Mouse (Mus musculus) T-cell, adult 66 days (primary cell): ENCODE results near the gene Olfr10. TPM values are rescaled to one million over a fixed set of nuclear protein-coding genes. Genes with fewer than 3 reads are reported as not detected.

Experiments used
- total RNA-seq, 2 experiments: library from RNA; stranded (reverse); gene quantifications; 3 replicates in 1 of 2; 4 replicates in 1 of 2; pipeline ENCODE4 v1.2.4; 2023

The Olfr10 gene
- not detected for total RNA-seq

DNA sequence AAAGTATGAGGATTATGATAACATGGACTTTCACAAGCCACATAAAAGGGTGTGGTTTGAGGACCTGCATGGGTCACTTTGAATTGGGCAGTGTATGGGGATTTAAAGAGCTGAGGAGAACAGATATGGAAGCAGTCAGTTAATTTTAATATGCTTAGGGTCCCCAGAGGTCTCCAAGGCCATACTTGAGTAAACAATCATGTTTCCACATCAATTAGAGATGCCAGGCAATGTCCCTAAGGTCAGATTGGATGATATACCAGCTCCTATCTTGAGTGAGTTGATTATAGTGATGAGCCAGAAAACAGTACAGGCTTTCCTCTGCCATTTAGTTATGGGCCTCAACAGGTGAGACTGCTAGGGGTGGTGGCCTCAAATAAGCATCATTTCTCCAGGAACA lies at the start of gene Olfr10:
Olfr10 (plus strand) TSS at position 301 of the 400 bp plus-strand sequence.

DNA sequence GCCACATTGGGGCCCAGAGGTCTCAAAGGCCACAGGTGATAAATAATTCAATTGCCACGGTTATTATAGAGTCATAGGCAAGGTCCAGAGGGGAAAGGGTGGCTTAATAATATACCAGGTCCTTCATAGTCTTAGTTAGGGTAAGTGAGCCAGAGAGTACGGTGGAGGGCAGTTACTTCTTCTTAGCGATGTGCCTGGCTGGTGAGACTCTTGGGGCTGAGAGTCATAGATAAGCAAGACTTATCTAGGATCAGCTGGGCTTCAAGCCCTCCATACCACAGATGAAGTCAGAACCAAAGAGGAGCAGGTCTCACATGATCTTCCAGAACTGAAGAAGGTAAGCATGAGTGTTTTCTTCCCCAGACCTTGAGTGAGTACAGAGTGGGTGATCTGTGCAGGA lies 26.3 kb upstream of the Olfr10 start, which contains the start of gene Olfr1393:
Olfr1393 (plus strand) TSS at position 83 of the 400 bp plus-strand sequence.

DNA sequence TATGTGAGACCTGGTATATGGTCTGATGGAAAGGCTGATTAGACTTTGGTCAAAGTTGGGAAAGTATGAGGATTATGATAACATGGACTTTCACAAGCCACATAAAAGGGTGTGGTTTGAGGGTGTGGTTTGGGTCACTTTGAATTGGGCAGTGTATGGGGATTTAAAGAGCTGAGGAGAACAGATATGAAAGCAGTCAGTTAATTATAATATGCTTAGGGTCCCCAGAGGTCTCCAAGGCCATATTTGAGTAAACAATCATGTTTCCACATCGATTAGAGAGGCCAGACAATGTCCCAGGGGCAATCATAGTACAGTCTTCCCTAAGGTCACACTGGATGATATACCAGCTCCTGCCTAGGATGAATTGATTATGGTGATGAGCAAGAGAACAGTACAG lies 19.6 kb upstream of the Olfr10 start, which contains the start of gene Olfr1392:
Olfr1392 (plus strand) TSS at position 301 of the 400 bp plus-strand sequence.

GRCm38 (mm10) chr11:49322442-49322841 lies 17.9 kb downstream of the Olfr10 start, which contains the start of gene Olfr1391:
TSS of gene Olfr1391 (plus strand) at chr11:49322742.

DNA sequence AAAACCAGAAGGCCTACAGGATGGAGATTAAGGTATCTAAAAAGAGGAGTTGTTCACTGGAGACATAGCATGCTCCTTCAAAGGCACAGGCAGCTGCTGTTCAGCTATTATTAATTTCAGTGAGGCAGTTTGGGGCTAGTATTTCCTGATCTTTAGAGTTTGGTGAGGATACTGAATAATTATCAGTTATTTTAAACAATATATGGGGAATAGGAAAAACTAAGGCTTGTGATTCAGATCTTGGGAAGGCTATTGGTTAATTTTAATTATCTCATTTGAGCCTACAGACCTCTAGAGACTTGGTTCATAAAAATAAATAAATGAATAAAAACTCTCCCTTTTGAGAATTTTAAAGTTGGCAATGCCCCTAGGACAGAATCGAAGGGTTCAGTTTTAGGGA lies 30.3 kb downstream of the Olfr10 start, which contains the start of gene Olfr1390:
Olfr1390 (plus strand) TSS at position 301 of the 400 bp plus-strand sequence.

Other genes with a start within 250 kb of the Olfr10 start
- 10 to 100 TPM; 52.8 to 79.9 TPM for gene Tgtp2, start 240.5 kb upstream of the Olfr10 start, total RNA-seq
- gene Ifi47, start 228.2 kb upstream of the Olfr10 start, total RNA-seq = 100 to 1,000 TPM; 148 to 178 TPM
- not detected for gene Olfr1396, start 189.9 kb upstream of the Olfr10 start, total RNA-seq
- gene Olfr1395, start 162.5 kb upstream of the Olfr10 start, total RNA-seq = not detected
- not detected for gene Olfr1394, start 150.4 kb upstream of the Olfr10 start, total RNA-seq
- under 1 TPM in 1 of 2 experiments, not detected in 1; 0.32 TPM for gene Btnl9, start 117.6 kb upstream of the Olfr10 start, total RNA-seq
- 100 to 1,000 TPM in 1 of 2 experiments, 10 to 100 TPM in 1; 99.5 to 102 TPM for gene Zfp62, start 101.4 kb upstream of the Olfr10 start, total RNA-seq
- 10 to 100 TPM; 64.0 TPM for gene Mgat1, start 60.5 kb upstream of the Olfr10 start, total RNA-seq
- under 1 TPM; 0.18 to 0.73 TPM for gene Olfr1393, start 26.4 kb upstream of the Olfr10 start, total RNA-seq
- not detected for gene Olfr1392, start 19.5 kb upstream of the Olfr10 start, total RNA-seq
- not detected for gene Olfr1391, start 18.0 kb downstream of the Olfr10 start, total RNA-seq
- not detected for gene Olfr1390, start 30.4 kb downstream of the Olfr10 start, total RNA-seq
- not detected for gene Olfr1389, start 118.3 kb downstream of the Olfr10 start, total RNA-seq
- under 1 TPM; 0.52 to 0.74 TPM for gene Olfr1388, start 131.9 kb downstream of the Olfr10 start, total RNA-seq
- gene Olfr1387, start 150.6 kb downstream of the Olfr10 start, total RNA-seq = not detected
- not detected for gene Olfr1386, start 160.3 kb downstream of the Olfr10 start, total RNA-seq
- gene Olfr1385, start 184.3 kb downstream of the Olfr10 start, total RNA-seq = not detected
- not detected for gene Olfr1384, start 202.0 kb downstream of the Olfr10 start, total RNA-seq
- not detected for gene Olfr1383, start 214.9 kb downstream of the Olfr10 start, total RNA-seq
- gene Olfr1382, start 223.5 kb downstream of the Olfr10 start, total RNA-seq = not detected
- not detected for gene Olfr1381, start 238.7 kb downstream of the Olfr10 start, total RNA-seq